ENCODE assay signal across 10 mouse cellular contexts in genomic region chr1:60016136-60016611, GRCm38 (mm10). TPM values are rescaled to one million over a fixed set of nuclear protein-coding genes. Genes with fewer than 3 reads are reported as not detected.
DNase-seq lines count a peak whose midpoint lies in the region; ATAC-seq and TF ChIP-seq lines count a peak whose summit lies in the region.
"Had no signal": no experiment of that assay in that cellular context is flagged by ENCODE, and none has a peak within 500 bp of the region (broad histone marks: within the 10 kb centered on the region; RNA-seq: fewer than 3 reads in every experiment).

No protein-coding gene starts in this region.

- ATAC-seq in kidney, embryonic 14.5 days (ENCODE audit: low FRiP score, low TSS enrichment) = no peak
- no peak for ATAC-seq in G1E (ENCODE audit: extremely low read depth, insufficient number of reproducible peaks, low FRiP score, poor library complexity, severe bottlenecking)
- ATAC-seq in liver, embryonic 12.5 days = no peak

- peak; percentile 13 for DNase-seq in kidney, adult 2 months
- peak; percentile 82 for DNase-seq in A20 (ENCODE audit: low read depth, low spot score)
- DNase-seq in G1E (ENCODE audit: low spot score) = no peak
- DNase-seq in embryo, embryonic 10.5 days (ENCODE audit: low spot score) = no peak
- DNase-seq in cerebellum, adult 8-10 months = no peak
- DNase-seq in midbrain, embryonic 10.5 days (ENCODE audit: low spot score) = no peak

- H3K36me3 ChIP-seq in kidney, adult 2 months (ENCODE audit: control insufficient read depth, insufficient read depth, low read length) = no peaks in the 10 kb centered on the region
- H3K36me3 ChIP-seq in kidney, embryonic 14.5 days (ENCODE audit: control insufficient read depth, insufficient read depth, low read length) = no peaks in the 10 kb centered on the region
- H3K36me3 ChIP-seq in G1E (replicated peaks) = peaks cover 15% of the 10 kb centered on the region
- no peaks in the 10 kb centered on the region for H3K36me3 ChIP-seq in liver, embryonic 12.5 days
- H3K36me3 ChIP-seq in midbrain, embryonic 10.5 days = no peaks in the 10 kb centered on the region
- H3K36me3 ChIP-seq: hindbrain, embryonic 15.5 days; limb, embryonic 13.5 days had no signal

- 68% methylated on average over 5 of the region's 5 CpGs for WGBS in kidney, adult 2 months
- WGBS in kidney, embryonic 14.5 days = 77% methylated on average over 5 of the region's 5 CpGs
- 39% methylated on average over 5 of the region's 5 CpGs for WGBS in liver, embryonic 12.5 days (ENCODE audit: insufficient replicate concordance)
- 77% methylated on average over 5 of the region's 5 CpGs for WGBS in midbrain, embryonic 10.5 days

- H3K27me3 ChIP-seq in kidney, adult 2 months (replicated peaks; ENCODE audit: control insufficient read depth, insufficient read depth, low read length) = no peaks in the 10 kb centered on the region
- H3K27me3 ChIP-seq in kidney, embryonic 14.5 days (ENCODE audit: control insufficient read depth, insufficient read depth, low read length) = no peaks in the 10 kb centered on the region
- no peaks in the 10 kb centered on the region for H3K27me3 ChIP-seq in G1E (ENCODE audit: insufficient read depth, low read length)
- H3K27me3 ChIP-seq in liver, embryonic 12.5 days (replicated peaks) = no peaks in the 10 kb centered on the region
- no peaks in the 10 kb centered on the region for H3K27me3 ChIP-seq in midbrain, embryonic 10.5 days (ENCODE audit: low read depth, poor library complexity, severe bottlenecking)
- H3K27me3 ChIP-seq: hindbrain, embryonic 15.5 days; limb, embryonic 13.5 days had no signal

- no peak overlapping the region for H3K4me3 ChIP-seq in kidney, adult 2 months (ENCODE audit: insufficient read depth, low read depth, low read length)
- no peak overlapping the region for H3K4me3 ChIP-seq in kidney, embryonic 14.5 days (ENCODE audit: low read length)
- peak overlapping the region; percentile 40; the same call in 1 of the 2 replicates for H3K4me3 ChIP-seq in G1E (ENCODE audit: low read depth, low read length)
- no peak overlapping the region for H3K4me3 ChIP-seq in liver, embryonic 12.5 days
- H3K4me3 ChIP-seq in midbrain, embryonic 10.5 days = no peak overlapping the region
- H3K4me3 ChIP-seq: hindbrain, embryonic 15.5 days; limb, embryonic 13.5 days had no signal

- no peak overlapping the region for H3K9ac ChIP-seq in kidney, embryonic 14.5 days (ENCODE audit: low read depth, low read length)
- no peak overlapping the region for H3K9ac ChIP-seq in liver, embryonic 12.5 days
- H3K9ac ChIP-seq: hindbrain, embryonic 15.5 days; limb, embryonic 13.5 days had no signal

- no peak overlapping the region; the same call in 1 of the 2 replicates for H3K27ac ChIP-seq in kidney, adult 2 months (ENCODE audit: insufficient read depth, low read depth, low read length)
- H3K27ac ChIP-seq in kidney, embryonic 14.5 days (ENCODE audit: low read depth, low read length) = no peak overlapping the region
- H3K27ac ChIP-seq in liver, embryonic 12.5 days = peak overlapping the region; percentile 39
- H3K27ac ChIP-seq in midbrain, embryonic 10.5 days (replicated peaks) = no peak overlapping the region
- H3K27ac ChIP-seq: hindbrain, embryonic 15.5 days; limb, embryonic 13.5 days had no signal

- no peak for TF ChIP-seq CTCF in kidney, adult 2 months (conservative IDR thresholded peaks at IDR 0.05; ENCODE audit: insufficient read depth, insufficient read length, low read depth, low read length)
- TF ChIP-seq CTCF in G1E (IDR thresholded peaks at IDR 0.05; ENCODE audit: low read depth, low read length) = no peak

- TF ChIP-seq POLR2A in kidney, adult 2 months (IDR thresholded peaks at IDR 0.05; ENCODE audit: low read depth, low read length) = no peak

- H3K4me2 ChIP-seq in kidney, embryonic 14.5 days (replicated peaks; ENCODE audit: low read depth, low read length) = no peak overlapping the region
- peak overlapping the region; percentile 6; the same call in 1 of the 2 replicates for H3K4me2 ChIP-seq in liver, embryonic 12.5 days
- H3K4me2 ChIP-seq: hindbrain, embryonic 15.5 days; limb, embryonic 13.5 days had no signal

- H3K4me1 ChIP-seq in kidney, adult 2 months (ENCODE audit: control insufficient read depth, insufficient read depth, low read length) = no peaks in the 10 kb centered on the region
- H3K4me1 ChIP-seq in kidney, embryonic 14.5 days (ENCODE audit: control insufficient read depth, insufficient read depth, low read length) = no peaks in the 10 kb centered on the region
- peaks cover 65% of the 10 kb centered on the region for H3K4me1 ChIP-seq in G1E (ENCODE audit: insufficient read depth, low read depth, low read length)
- peaks cover 26% of the 10 kb centered on the region for H3K4me1 ChIP-seq in liver, embryonic 12.5 days
- no peaks in the 10 kb centered on the region for H3K4me1 ChIP-seq in midbrain, embryonic 10.5 days
- H3K4me1 ChIP-seq: hindbrain, embryonic 15.5 days; limb, embryonic 13.5 days had no signal

- H3K9me3 ChIP-seq in kidney, embryonic 14.5 days (ENCODE audit: control insufficient read depth, low read length) = no peaks in the 10 kb centered on the region
- H3K9me3 ChIP-seq in G1E (replicated peaks) = no peaks in the 10 kb centered on the region
- H3K9me3 ChIP-seq in liver, embryonic 12.5 days (replicated peaks) = no peaks in the 10 kb centered on the region
- H3K9me3 ChIP-seq in midbrain, embryonic 10.5 days (replicated peaks) = no peaks in the 10 kb centered on the region
- H3K9me3 ChIP-seq: hindbrain, embryonic 15.5 days; limb, embryonic 13.5 days had no signal

RNA-seq across cellular contexts. Expression of gene Ica1l, which starts 26.8 kb away (rescaled TPM):
- polyA plus RNA-seq in kidney, adult 2 months (2012; rRNA removed) = 0.08 TPM in 1 of 2 replicates, not detected in the other
- 1.8 and 2.3 TPM in 2 replicates for polyA plus RNA-seq in kidney, embryonic 14.5 days (2014; fragmentation: Nextera tagmentation; extraction: Ambion mirVana)
- 9.6 and 10.5 TPM in 2 replicates for total RNA-seq in G1E (2014; fragmentation: Nextera tagmentation)
- 9.0 and 9.5 TPM in 2 replicates for total RNA-seq in G1E (2017)
- 1.3 and 2.2 TPM in 2 replicates for polyA plus RNA-seq in G1E (2012)
- 0.56 and 0.69 TPM in 2 replicates for polyA plus RNA-seq in liver, embryonic 12.5 days (2016; fragmentation: Nextera tagmentation; extraction: Ambion mirVana)
- 0.79 and 2.6 TPM in 2 replicates for polyA plus RNA-seq in midbrain, embryonic 10.5 days (2016; fragmentation: Nextera tagmentation; extraction: Ambion mirVana)

Comparison
In these comparisons a context has a peak if more than half of its experiments do, and no peak if none do; other contexts are left out.
1. DNase-seq: peak in kidney, adult 2 months (single experiment) and A20 (single experiment); none in G1E (single experiment), embryo, embryonic 10.5 days (single experiment), cerebellum, adult 8-10 months (single experiment) and midbrain, embryonic 10.5 days (single experiment).